Mouse (Mus musculus) bone marrow macrophage, adult 2 months (primary cell): ENCODE measurements around the gene Tox2.

Experiments used
- CTCF ChIP-seq: IDR thresholded peaks from 2 replicates; pipeline ENCODE4 v1.5.1; 2012; ENCODE audit warnings: low read depth, mild to moderate bottlenecking, low read length, moderate library complexity
- POLR2A ChIP-seq: IDR thresholded peaks from 2 replicates; pipeline ENCODE4 v1.6.1; 2012; ENCODE audit warnings: mild to moderate bottlenecking, low read depth, low read length, borderline replicate concordance

- TF ChIP-seq CTCF (no peak), POLR2A (no peak)
Measured at GRCm38 (mm10) chr2:163256765-163257164, 53.8 kb downstream of the Tox2 start.
